Mouse (Mus musculus): ENCODE data around the gene Hist1h2bc.
A peak's percentile ranks its signal among the peaks of the same experiment; 100 is the strongest.

Hist1h2bc gene

GRCm38 (mm10) chr13:23738041-23738440 lies 54.0 kb downstream of the Hist1h2bc start:
- DNase-seq, result no peak

GRCm38 (mm10) chr13:23738677-23739068 lies 54.7 kb downstream of the Hist1h2bc start, which contains the start of gene Hist1h1c:
Gene Hist1h1c (plus strand): TSS chr13:23738808.
- DNase-seq, result peak; percentile 89 to 92

GRCm38 (mm10) chr13:23739069-23739921 lies 55.3 kb downstream of the Hist1h2bc start:
- peak; percentile 97 to 98 for DNase-seq

GRCm38 (mm10) chr13:23739922-23740252 lies 55.9 kb downstream of the Hist1h2bc start:
- DNase-seq, result no peak

GRCm38 (mm10) chr13:23740256-23740840 lies 56.3 kb downstream of the Hist1h2bc start:
- no peak for DNase-seq

- DNase-seq, result no peak
Measured at GRCm38 (mm10) chr13:23740910-23741309, 56.9 kb downstream of the Hist1h2bc start.

GRCm38 (mm10) chr13:23742007-23742406 lies 58.0 kb downstream of the Hist1h2bc start:
- no peak for DNase-seq
